Mouse (Mus musculus) lung, embryonic 14.5 days (tissue): ENCODE results near the gene Cox6a1. TPM values are rescaled to one million over a fixed set of nuclear protein-coding genes. Genes with fewer than 3 reads are reported as not detected.
A peak's percentile ranks its signal among the peaks of the same experiment; 100 is the strongest.

Experiments
- ATAC-seq: fragments of 200-750 bp; cut with Nextera tagmentation; 2 replicates; pipeline ENCODE4 v1.8.0; 2017; ENCODE audit warnings: mild to moderate bottlenecking, moderate TSS enrichment, moderate library complexity; ENCODE audit not compliant: insufficient read depth
- DNase-seq: peaks from one replicate; pipeline ENCODE4 v3.0.0-alpha.2; 2015
- H3K27ac ChIP-seq: fragments of 300-500 bp; sonication (generic); 2 replicates; pipeline ENCODE4 v1.5.1; 2014; ENCODE audit warnings: low read depth, mild to moderate bottlenecking, moderate library complexity
- H3K27me3 ChIP-seq: fragments of 300-500 bp; sonication (generic); 2 replicates; pipeline ENCODE4 v1.6.1; 2014; ENCODE audit warnings: low read length, control low read depth; ENCODE audit not compliant: insufficient read depth
- H3K36me3 ChIP-seq: fragments of 300-500 bp; sonication (generic); 2 replicates; pipeline ENCODE4 v1.6.1; 2014; ENCODE audit warnings: control low read depth; ENCODE audit not compliant: insufficient read depth
- H3K4me1 ChIP-seq: fragments of 300-500 bp; sonication (generic); 2 replicates; pipeline ENCODE4 v1.6.1; 2014; ENCODE audit warnings: antibody characterized with exemption, control low read depth; ENCODE audit not compliant: insufficient read depth
- H3K4me2 ChIP-seq: fragments of 300-500 bp; sonication (generic); 2 replicates; pipeline ENCODE4 v1.6.1; 2014; ENCODE audit warnings: mild to moderate bottlenecking
- H3K4me3 ChIP-seq: fragments of 300-500 bp; sonication (generic); 2 replicates; pipeline ENCODE4 v1.5.1; 2014; ENCODE audit warnings: low read depth, low read length
- H3K9ac ChIP-seq: fragments of 300-500 bp; sonication (generic); 2 replicates; pipeline ENCODE4 v1.6.1; 2014
- H3K9me3 ChIP-seq: fragments of 300-500 bp; sonication (generic); 2 replicates; pipeline ENCODE4 v1.6.1; 2016; ENCODE audit warnings: low read depth, low read length, control low read depth
- CTCF ChIP-seq: IDR thresholded peaks from 2 replicates; pipeline ENCODE4 v1.5.1; 2016; ENCODE audit warnings: antibody characterized with exemption, low read depth
- WGBS: fragments of 180-500 bp; shearing (Covaris S2); extraction: QIAGEN DNeasy Blood & Tissue Kit; methylation state at CpG from one replicate; pipeline ENCODE4 v1.1.7; 2014; 5-methylcytosine and 5-hydroxymethylcytosine counted together
- polyA plus RNA-seq: library from polyadenylated mRNA; unstranded; fragments of >200 nt; fragmentation: Nextera tagmentation; extraction: Ambion mirVana; gene quantifications from 2 replicates; pipeline ENCODE4 v1.2.1, GENCODE M21; 2014

The Cox6a1 gene
- polyA plus RNA-seq, 1 experiment from 2014 or later = 842 TPM

GRCm38 (mm10) chr5:115375436-115375835, 26.7 kb upstream of the Cox6a1 start:
- no peaks in the 10 kb centered on the region for H3K4me1 ChIP-seq
- no peak overlapping the region for H3K9ac ChIP-seq
- H3K4me2 ChIP-seq = no peak overlapping the region
- TF ChIP-seq CTCF = 0 out of 2 replicates have a peak, but pooled peaks have one; percentile 32
- H3K4me3 ChIP-seq = no peak overlapping the region
- WGBS = 74% methylated on average over 2 of the region's 2 CpGs
- H3K27me3 ChIP-seq = 0 out of 2 replicates have a peak, but pooled peaks cover 4% of the 10 kb centered on the region
- no peaks in the 10 kb centered on the region for H3K36me3 ChIP-seq
- H3K27ac ChIP-seq = no peak overlapping the region
- ATAC-seq (no peak), DNase-seq (no peak)
- no peaks in the 10 kb centered on the region for H3K9me3 ChIP-seq

DNA sequence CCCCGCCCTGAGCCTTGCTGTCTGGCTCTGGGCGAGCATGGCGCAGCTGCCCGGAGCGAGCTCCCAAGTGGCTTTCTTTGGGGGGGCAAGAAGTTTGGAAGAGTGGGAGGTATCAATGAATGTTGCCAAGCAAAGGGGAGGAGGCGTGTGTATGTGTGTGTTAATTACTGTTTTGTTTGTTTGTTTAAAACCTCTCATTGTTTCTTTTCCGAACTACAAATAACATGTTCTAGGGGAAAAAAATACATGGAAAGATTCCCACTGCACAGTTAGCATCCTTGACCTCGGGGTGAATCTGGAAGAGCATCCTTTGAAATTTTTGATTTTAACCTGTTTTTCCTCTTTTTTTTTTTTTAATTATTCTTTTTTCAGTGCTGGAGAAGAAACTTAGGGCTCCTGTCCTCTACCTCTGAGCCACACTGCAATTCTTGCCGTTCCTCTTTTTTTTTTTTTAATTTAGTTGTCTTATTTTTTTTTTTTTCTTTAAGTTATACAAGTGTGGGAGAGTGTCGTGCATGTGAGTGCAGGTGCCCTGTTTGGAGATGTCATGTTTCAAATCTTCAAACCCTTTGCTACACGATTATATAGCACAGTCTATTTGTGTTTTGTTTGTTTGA, 25.5 kb upstream of the Cox6a1 start:
- no peaks in the 10 kb centered on the region for H3K9me3 ChIP-seq
- no peaks in the 10 kb centered on the region for H3K4me1 ChIP-seq
- H3K27ac ChIP-seq = no peak overlapping the region
- H3K9ac ChIP-seq = peak overlapping the region; percentile 45; the same call in 1 of the 2 replicates
- 18% methylated on average over 11 of the region's 11 CpGs for WGBS
- TF ChIP-seq CTCF = no peak
- H3K36me3 ChIP-seq = no peaks in the 10 kb centered on the region
- DNase-seq (no peak), ATAC-seq (no peak)
- 0 out of 2 replicates have a peak, but pooled peaks cover 4% of the 10 kb centered on the region for H3K27me3 ChIP-seq
- peak overlapping the region; percentile 56 for H3K4me2 ChIP-seq
- H3K4me3 ChIP-seq = peak overlapping the region; percentile 18; the same call in 1 of the 2 replicates

GRCm38 (mm10) chr5:115373441-115374203, 24.8 kb upstream of the Cox6a1 start:
- Histone ChIP-seq H3K9me3 (no peaks in the 10 kb centered on the region), H3K36me3 (no peaks in the 10 kb centered on the region), H3K4me2 (peak overlapping the region; percentile 56), H3K27ac (no peak overlapping the region), H3K4me3 (peak overlapping the region; percentile 18; the same call in 1 of the 2 replicates), H3K4me1 (no peaks in the 10 kb centered on the region), H3K9ac (peak overlapping the region; percentile 45; the same call in 1 of the 2 replicates), H3K27me3 (0 out of 2 replicates have a peak, but pooled peaks cover 4% of the 10 kb centered on the region)
- WGBS = 24% methylated on average over 26 of the region's 26 CpGs
- TF ChIP-seq CTCF = no peak
- DNase-seq (peak; percentile 34), ATAC-seq (no peak)

GRCm38 (mm10) chr5:115371736-115372135, 23.0 kb upstream of the Cox6a1 start:
- no peak for DNase-seq
- H3K9ac ChIP-seq = no peak overlapping the region
- 35% methylated on average over 9 of the region's 9 CpGs for whole genome bisulfite sequencing

GRCm38 (mm10) chr5:115364782-115365181, 16.0 kb upstream of the Cox6a1 start:
- no peaks in the 10 kb centered on the region for H3K9me3 ChIP-seq
- ATAC-seq (no peak), DNase-seq (no peak)
- H3K27me3 ChIP-seq = 0 out of 2 replicates have a peak, but pooled peaks cover 4% of the 10 kb centered on the region
- TF ChIP-seq CTCF = no peak
- no peaks in the 10 kb centered on the region for H3K36me3 ChIP-seq
- no peak overlapping the region for H3K4me2 ChIP-seq
- no peaks in the 10 kb centered on the region for H3K4me1 ChIP-seq
- 72% methylated on average over 4 of the region's 4 CpGs for WGBS
- no peak overlapping the region for H3K27ac ChIP-seq
- no peak overlapping the region for H3K9ac ChIP-seq
- no peak overlapping the region for H3K4me3 ChIP-seq

More at GRCm38 (mm10) chr5:115371736-115372135, 23.0 kb upstream of the Cox6a1 start:
- Histone ChIP-seq H3K27ac (no peak overlapping the region), H3K9me3 (no peaks in the 10 kb centered on the region), H3K27me3 (0 out of 2 replicates have a peak, but pooled peaks cover 4% of the 10 kb centered on the region), H3K4me2 (no peak overlapping the region), H3K4me1 (no peaks in the 10 kb centered on the region), H3K4me3 (no peak overlapping the region), H3K36me3 (no peaks in the 10 kb centered on the region)
- no peak for ATAC-seq
- no peak for TF ChIP-seq CTCF

DNA sequence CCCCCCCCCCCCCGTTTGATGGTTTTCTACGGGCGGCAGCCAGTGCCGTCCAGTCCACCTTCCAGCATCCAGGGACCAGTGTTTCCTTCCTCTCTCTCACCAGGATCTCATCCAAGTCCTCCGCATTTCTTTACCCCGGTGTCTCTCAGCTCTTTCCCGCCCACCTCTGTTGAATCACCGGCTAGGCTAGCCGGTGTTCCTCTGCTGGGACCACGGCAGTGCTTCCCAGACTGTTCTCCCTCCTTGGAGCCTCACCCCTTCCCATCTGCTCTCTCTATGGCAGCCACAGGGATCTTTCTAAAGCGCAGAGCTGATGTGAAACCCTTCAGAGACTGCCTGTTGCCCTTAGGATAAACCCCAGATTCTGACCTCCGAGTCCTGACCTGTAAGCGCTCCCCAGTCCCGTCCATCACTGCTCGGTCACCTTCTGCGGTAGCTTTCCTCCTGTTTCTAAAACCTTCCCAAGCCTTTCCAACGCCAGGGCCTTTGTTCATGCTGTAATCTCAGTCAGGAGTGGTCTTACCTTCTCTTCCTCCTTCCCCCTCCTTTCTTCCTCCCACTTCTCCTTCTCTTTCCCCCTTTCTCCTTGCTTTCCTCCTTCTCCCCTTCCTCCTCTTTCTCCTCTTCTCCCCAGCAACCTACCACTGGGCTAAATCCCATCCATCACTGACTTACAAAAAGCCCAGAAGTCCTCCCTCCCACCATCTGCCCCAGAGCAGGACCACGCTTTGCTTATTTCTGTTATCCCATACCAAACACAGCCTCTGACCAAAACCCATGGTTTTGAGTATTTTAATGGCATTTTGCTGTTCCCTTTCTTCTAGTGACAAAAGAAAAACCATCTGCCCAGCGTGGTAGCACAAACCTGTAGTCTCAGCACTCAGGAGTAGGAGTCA, 14.3 kb upstream of the Cox6a1 start:
- H3K4me2 ChIP-seq = no peak overlapping the region
- no peak overlapping the region for H3K9ac ChIP-seq
- no peak for DNase-seq
- no peaks in the 10 kb centered on the region for H3K4me1 ChIP-seq
- TF ChIP-seq CTCF = no peak
- no peak for ATAC-seq
- 0 out of 2 replicates have a peak, but pooled peaks cover 4% of the 10 kb centered on the region for H3K27me3 ChIP-seq
- no peak overlapping the region for H3K27ac ChIP-seq
- H3K36me3 ChIP-seq = no peaks in the 10 kb centered on the region
- no peak overlapping the region for H3K4me3 ChIP-seq
- WGBS = 13% methylated on average over 19 of the region's 19 CpGs
- no peaks in the 10 kb centered on the region for H3K9me3 ChIP-seq
